Mouse (Mus musculus) E14TG2a.4 (cell line): Measurements from ENCODE around the gene Hook2.

ENCODE experiments used
- CTCF ChIP-seq: conservative IDR thresholded peaks from 2 replicates; pipeline ENCODE4 v1.5.1; 2014; ENCODE audit warnings: low read length
- NANOG ChIP-seq: IDR thresholded peaks from 2 replicates; pipeline ENCODE4 v1.6.1; 2014; ENCODE audit warnings: borderline replicate concordance, low read length, mixed read lengths
- POU5F1 ChIP-seq: IDR thresholded peaks from 2 replicates; pipeline ENCODE4 v1.6.1; 2014; ENCODE audit warnings: low read length, borderline replicate concordance

DNA sequence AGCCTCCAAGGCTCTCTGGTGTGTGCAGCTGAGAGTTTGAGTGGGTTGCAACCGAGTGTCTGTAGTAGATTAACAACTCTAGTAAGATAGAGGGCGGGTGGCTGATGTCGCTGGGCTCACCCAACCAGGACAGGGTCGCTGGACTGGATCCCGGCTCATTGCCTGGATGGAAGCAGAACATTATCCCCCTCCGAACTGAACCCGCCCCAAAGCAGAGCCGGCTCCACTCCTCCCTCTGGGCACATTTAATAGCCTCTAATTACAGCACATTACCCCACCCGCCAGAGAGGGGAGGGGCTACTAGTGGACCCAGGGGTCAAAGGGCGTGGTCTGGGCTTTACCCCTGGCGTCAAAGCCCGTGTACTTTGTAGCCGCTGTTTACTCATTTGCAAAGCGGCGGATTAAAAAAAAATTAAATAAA lies 1.1 kb upstream of the Hook2 start:
- TF ChIP-seq CTCF (no peak), POU5F1 (no peak), NANOG (no peak)
